Mouse (Mus musculus) cortical plate, adult 2 months (tissue): ENCODE results near the gene Mta1.

ENCODE experiments used
- CTCF ChIP-seq: fragments of 200-500 bp; IDR thresholded peaks from 2 replicates; pipeline ENCODE4 v1.5.1; 2011; ENCODE audit warnings: mild to moderate bottlenecking, control low read depth, low read length; ENCODE audit not compliant: insufficient read depth; ENCODE audit errors: extremely low read depth
- POLR2A ChIP-seq: fragments of 200-500 bp; IDR thresholded peaks from 2 replicates; pipeline ENCODE4 v1.6.1; 2011; ENCODE audit warnings: mild to moderate bottlenecking, low read length, control low read depth; ENCODE audit not compliant: insufficient read depth; ENCODE audit errors: extremely low read depth

GRCm38 (mm10) chr12:113138291-113138690 is 40.2 kb downstream of the Mta1 start:
- no peak for TF ChIP-seq CTCF
- TF ChIP-seq POLR2A, result no peak
